Mouse (Mus musculus) kidney, adult 11 months (tissue): ENCODE data around the gene Mettl23.
A peak's percentile ranks its signal among the peaks of the same experiment; 100 is the strongest.
"Not testable (repeated sequence)": the region's sequence is repeated elsewhere in the genome, so short reads cannot be mapped to it uniquely, and the experiment has no call there.

Source experiments
- DNase-seq: peaks from one replicate; pipeline ENCODE4 v3.0.0; 2022

The Mettl23 gene

DNA sequence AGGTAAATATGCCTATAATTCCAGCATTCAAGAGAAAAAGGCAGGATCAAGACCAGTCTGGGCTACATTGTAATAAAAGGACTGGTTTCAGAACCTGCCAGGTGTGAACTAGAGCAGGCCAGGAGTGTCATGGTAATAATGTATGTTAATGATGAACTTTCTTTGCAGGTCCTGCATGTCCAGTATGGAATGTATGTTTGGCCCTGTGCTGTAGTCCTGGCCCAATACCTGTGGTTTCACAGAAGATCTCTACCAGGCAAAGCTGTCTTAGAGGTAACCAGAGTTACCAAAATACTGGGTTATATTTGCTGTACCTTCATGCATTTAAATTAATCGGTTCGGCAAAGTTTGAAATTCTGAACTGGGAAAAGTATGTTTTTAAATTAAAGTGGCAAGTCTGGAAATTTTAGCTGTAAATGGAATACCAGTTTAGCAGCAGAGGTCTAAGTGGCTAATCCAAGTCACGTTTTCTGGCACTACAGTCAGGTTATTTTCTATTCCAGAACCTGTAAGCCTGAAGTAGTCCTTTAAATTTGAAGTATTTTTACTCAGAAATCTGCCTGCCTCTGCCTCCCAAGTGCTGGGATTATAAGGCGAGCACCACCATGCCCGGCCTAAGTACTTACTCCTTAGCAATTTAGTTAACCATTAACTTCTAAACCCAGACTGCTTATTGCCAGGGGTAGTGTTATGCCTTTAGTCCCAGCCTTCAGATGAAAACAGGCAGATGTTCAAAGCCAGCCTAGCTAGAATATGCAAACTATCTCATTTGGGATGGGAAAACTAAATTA lies 5.2 kb downstream of the Mettl23 start:
- DNase-seq: no peak

DNA sequence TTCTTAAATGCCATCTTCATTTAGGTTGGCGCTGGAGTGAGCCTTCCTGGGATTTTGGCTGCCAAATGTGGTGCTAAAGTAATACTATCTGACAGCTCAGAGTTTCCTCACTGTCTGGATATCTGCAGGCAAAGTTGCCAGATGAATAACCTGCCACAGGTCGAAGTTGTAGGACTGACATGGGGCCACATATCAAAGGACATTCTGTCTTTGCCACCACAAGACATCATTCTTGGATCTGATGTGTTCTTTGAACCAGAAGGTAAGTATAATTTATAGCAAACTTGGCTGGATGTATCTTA lies 5.8 kb downstream of the Mettl23 start:
- DNase-seq: not testable (repeated sequence)

DNA sequence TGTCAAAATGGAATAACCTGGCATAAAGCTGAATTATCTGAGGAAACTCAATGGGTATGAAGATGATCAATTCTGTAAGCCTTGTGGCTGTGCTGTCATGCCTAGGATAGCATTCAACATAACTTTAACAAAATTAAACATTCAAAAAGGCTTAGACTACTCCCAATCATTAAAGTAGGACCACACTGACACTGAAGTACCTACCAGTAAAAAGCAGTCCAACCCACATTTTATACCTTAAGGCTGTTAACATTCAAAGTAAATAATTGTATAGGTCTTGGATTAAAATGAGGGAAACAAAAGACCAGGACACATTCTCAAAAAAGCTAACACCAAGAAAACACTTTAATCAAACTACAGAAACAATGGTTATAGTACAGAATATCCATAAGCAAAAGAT lies 6.5 kb downstream of the Mettl23 start:
- DNase-seq: no peak

DNA sequence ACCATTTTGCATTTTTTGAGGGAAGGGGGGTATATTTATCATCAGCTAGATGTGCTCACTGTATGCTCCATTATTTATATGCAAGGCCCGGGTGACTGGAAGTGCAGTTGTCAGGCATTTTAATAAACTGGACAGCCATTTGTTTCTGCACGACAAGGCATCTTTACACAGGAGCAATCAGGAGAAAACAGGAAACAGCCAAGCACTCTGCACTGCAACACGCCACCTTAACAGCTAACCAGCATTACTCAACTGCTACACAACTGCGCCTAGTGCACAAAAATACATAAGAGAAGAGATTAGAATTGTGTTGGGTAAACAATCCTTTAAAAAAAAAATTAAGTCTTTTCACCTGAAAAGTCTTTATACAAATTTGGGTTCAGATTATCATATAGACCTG lies 7.0 kb downstream of the Mettl23 start:
- no peak for DNase-seq

DNA sequence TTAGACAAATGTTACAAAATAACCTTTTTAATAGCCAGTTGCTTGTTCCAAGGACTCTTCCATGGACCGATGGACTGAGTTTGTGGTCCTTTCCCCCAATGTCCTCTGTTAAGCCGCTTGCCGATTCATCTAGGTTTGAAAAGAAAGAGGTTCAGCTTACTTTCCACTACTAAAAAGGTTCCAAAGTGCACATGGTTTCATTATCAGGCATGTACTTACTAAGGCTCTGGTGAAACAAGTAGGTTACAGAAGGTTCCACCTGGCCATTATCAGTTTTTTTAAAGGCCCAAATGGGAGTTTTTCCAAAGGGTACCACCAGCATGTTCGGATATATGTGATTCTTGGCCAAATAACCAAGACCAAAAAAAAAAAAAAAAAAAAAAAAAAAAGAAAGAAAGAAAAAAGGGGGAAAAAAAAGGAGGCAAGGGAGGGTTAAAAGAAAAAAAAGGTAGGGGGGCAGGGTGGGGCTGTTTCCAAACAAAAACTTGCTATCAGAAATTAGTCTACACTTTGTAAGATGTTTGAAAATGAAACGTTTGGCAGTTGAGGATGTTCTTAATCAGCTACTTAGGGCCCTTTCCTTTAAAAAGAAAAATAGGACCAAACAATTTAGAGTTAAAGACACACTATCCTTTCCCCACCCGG lies 7.9 kb downstream of the Mettl23 start:
- DNase-seq: no peak

DNA sequence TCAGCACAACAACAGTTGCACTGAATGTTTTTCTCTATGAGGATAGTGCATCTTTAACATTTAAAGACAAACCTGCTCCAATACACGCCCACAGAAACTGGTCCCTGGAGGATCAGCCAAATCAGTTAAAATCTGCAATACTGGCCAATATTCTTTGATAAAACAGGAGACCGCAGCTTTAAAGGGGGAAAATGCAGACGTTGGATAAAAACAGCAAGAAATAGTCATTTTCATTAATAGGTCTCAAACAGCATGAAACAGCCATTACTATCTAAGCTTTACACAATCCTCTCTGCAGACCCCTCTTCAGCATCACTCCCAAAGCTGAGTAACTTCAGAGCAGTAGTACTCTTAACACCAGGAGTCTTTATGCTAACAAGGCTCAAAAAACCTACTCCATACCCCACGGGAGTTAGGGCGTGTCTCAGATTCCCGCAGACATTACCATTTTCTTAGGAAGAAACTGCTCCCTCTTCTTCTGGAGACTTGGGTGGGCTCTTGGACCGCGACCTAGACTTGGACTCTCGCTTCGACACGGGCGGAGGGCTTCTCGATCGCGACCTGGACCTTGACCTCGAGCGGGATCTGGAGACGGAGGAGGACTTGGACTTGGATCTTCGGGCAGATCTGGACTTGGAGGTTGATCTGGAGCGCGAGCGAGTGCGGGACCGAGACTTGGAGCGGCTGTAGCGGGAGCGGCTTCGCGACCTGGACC lies 8.7 kb downstream of the Mettl23 start:
- peak; percentile 73 for DNase-seq

DNA sequence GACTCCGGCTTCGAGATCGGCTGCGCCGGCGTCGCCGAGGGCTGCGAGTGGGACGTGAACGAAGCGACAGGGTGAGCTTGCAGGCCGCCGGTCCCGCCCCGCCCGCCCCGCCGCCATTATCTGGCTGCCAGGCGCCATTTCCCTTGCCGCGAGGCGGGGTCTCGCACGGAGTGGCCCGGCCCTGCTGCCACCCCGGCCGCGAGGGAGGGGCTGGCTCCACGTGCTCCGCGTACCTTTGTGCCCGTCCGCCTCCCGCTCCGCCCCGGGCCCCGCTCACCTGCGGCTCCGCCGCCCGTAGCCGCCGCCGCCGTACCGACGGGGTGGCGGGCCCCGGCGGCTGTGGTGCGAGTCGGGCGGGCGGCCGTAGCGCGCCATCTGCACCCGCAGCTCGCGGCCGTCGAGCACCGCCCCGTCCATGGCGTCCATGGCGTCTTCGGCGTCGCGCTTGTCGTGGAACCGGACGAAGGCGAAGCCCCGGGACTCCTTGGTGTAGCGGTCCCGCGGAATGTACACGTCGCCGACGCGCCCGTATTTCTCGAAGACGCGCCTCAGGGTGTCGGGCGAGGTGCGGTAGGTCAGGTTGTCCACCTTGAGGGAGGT lies 9.3 kb downstream of the Mettl23 start, which contains the start of gene Mfsd11:
Gene Mfsd11 (plus strand): TSS at position 150 of the 600 bp plus-strand sequence.
- DNase-seq: peak; percentile 77

DNA sequence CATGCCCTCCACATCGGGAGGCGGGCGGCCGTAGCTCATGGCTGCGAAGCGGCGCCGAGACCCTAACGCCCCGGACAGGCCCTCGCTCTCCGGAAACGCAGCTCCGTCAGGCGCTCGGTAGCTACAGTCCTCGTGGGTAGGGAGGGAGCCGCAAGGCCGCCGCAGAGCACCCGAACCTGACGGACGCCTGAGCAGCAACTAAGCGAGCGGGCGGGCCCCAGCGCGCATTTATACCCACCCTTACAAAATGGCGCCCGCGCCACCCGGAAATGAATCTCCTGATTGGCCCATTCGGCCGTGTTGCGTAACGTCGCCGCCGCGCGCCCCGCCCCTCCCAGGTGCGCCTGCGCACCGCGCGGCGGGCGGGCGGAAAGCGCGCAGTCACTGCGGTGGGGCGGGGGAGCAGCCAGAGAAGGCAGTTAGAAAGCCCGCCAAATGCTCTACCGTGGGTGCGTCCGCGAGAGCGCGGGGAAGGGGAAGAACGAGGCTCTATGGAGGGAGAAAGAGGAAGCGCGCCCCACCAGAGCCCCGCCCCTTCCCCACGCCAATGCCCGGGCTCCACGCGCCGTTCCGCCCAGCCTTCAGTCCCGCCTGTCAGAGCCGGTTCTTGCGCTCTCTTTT lies 9.9 kb downstream of the Mettl23 start, which contains the start of gene Srsf2:
Gene Srsf2 (minus strand): TSS at position 204 of the 621 bp plus-strand sequence.
- DNase-seq: peak; percentile 94

DNA sequence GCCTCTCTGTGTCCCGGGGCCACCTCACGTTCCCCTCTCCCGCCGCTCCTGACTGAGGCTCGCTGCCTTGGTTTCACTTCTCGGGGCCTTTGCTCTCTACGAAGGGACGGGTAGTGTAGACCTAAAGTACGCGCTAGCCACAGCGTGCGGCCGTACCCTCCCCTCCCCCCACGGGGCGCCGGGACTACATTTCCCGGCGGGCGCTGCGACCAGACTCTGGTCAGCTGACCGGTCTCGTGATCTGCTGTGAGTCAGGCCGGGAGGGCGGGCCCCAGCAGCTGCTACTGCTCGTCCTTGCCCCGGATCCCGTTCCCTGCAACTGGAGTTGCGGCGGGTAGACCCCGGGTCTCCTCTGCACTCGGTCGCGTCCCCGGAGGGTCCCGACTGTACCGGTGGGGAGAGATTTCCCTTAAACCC lies 10.4 kb downstream of the Mettl23 start:
- DNase-seq: peak; percentile 97

DNA sequence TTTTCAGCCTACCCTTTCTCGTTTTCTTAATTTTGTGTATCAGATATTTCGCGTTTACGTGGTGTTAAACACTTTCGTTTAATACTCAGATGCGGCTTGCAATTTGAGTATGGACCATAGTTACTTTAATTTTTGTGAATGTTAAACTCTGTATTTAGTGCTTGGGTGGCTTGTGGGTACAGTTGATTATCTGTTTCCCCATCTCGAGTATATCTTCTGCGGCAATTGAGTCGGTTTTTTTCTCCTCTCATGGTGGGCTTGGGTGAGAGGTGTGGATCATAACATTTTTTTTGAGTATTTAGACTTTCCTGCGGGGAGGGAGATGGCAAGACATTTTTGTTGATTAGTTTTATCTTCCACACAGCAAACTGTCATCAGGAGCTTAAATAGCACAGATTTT lies 11.2 kb downstream of the Mettl23 start:
- DNase-seq: no peak

DNA sequence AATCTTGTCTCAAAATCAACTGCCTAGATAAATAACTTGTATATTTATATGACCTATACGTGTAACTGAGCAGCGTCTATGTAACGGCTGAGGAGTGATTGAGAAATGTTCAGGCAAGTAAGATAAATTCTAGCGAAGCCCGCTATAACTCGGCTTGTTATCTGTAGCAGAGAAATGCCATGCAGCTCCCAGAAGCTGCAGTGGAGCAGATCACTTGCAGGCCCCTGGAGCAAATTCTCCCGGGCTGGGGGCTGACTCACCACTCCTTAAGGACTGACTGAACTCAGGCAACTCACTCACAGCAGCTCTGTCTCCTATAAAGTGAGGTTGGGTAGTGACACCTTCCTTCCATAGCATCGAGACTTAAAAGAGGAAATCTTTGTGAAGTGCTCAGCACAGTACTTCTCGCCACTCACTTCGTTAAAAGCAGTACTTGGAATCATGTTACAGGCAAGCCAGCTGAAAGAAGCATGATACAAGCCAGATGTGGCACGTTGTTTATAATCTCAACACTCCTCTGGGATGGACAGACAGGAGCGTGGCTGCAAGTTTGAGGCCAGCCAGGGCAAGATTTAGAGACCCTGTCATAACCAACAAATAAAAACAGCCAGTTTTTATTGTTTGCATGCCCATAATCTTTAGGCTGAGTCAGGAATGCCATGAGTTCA lies 14.2 kb downstream of the Mettl23 start:
- DNase-seq: no peak

DNA sequence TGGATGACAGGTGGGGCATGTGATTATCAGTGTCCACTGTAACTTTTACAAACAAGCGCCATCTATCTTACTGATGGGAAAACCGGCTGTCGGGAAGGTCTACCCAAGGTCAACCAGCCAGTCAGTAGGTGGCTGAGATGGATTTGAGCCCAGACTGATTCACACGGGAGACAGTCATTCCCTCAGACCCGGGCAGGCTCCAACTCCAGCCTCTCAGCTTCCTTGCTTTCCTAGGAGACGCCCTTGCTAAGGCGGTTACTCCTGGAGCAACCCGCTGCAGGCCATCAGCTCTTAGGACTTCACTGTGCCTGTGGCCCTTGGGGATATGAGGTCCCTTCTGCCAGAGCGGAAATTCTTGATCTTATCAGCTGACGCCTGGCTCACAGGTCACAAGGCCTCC lies 21.4 kb downstream of the Mettl23 start:
- DNase-seq: no peak

DNA sequence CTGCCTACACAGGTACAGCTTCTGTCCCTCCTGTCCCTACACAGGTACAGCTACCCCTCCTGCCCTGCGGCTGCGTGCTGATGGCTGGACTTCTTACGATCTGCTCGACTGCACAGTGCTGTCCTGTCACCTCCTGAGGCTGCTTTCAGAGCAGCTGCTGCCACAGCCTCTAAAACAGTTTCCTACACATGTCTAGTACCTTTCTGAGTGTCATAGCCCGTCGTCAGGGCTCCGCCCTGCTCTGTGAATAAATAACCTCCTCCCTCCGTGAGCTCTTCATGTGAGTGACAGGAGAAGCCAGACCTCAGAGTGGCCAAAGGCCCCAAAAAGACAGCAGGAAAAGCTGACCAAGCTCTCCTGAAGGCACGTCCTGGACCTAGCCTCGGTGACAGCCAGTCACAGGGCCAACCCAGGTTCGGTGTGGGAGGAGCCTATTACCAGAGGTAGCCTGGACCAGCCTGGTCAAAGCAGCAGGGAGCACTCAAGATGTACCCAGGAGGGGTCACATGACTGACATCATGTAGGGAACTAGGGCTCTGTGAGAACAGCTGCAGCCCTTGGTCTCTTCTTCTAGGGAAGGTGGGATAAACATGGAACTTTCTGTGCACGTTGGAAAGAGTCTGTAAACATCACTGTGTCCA lies 23.0 kb downstream of the Mettl23 start:
- peak; percentile 62 for DNase-seq

DNA sequence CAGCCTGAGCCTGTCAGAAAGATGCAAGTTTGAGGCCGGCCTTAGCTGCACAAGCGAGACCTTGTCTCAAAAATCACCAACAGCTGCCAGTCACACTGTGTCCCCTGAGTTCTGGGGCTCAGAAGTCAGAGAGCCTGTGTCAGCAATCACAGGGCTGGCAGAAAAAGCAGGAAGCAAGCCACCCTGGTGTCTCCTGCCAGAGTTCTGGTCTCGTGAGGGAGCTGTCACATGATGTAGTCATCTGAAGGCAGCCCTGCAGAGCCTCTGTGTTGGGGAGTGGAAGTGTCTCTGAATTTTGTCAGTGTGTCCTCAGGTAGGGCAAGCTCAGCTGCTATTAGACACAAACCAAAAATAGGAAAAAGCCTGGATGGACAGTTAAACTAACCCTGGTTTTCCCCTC lies 25.1 kb downstream of the Mettl23 start:
- DNase-seq: peak; percentile 59

DNA sequence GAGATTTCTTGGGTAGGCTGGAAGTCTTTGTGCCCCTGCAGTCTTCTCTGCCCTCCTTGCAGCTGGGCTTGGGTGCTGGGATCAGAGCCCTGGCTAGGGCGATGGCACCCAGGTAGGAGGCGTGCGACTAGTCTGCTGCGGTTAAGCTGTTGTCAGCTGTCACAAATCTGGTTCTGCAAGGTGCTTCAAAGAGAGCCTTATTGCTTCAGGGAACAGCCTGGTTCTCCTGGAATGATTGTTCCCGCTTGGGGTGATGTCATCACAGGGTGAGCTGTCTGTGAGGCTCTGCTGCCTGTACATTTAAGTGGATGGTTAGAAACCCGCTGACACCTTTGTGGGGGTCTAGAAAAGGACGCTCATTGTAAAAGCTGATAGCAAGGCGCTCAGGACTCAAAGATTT lies 26.1 kb downstream of the Mettl23 start:
- DNase-seq: no peak

DNA sequence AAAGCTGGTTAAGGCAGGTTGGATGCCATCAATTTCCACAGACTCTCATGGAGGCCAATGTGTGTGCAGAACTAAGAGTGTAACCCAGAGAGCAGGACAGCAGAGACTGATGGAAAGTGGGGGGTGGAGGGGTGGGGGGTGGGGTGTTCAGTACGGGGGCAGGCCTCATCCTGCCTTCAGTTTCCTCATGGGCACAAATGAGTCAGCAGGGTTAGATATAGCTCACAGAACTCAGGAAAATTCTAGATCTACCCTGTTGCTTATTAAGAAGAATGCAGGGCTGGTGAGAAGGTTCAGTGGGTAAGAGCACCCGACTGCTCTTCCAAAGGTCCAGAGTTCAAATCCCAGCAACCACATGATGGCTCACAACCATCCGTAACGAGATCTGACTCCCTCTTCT lies 26.6 kb downstream of the Mettl23 start:
- DNase-seq: no peak

DNA sequence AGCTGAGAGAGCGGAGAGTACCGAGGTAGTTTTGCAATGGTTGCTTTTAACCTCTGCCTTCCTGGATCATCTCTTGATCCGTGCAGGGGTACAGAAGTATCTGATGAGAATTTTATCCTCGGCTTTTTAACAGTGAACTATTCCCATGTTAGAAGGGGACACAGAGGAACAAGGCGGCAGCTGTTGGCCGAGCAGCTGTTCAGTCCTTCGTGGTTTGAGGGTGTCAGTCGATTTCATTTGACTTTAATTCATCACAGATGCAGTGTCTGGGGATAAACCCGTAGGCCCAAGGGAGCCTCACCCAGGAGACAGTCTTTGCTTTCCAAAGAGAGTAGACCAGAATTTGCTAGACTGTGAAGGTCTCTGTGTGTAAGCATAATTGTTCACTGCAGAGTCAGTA lies 28.5 kb downstream of the Mettl23 start:
- no peak for DNase-seq

DNA sequence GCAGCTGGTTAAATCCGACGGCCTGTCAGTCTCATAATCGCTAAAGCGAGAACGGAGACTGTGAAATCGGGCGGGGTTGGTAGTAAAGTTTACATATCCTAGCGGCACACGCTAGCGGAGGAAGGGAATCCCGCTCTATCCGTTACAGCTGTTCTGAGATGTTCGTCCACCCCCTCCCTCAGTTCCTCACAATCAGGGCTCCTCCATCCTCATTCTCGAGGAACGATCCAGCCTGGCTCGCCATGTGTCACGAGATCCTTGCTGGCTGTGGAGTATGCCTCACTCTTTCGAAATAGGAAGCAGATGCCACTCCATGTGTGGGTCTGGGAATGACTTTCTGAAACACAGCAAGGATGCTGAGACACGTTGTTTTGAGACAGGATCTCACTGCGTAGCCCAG lies 30.9 kb downstream of the Mettl23 start:
- DNase-seq: no peak

DNA sequence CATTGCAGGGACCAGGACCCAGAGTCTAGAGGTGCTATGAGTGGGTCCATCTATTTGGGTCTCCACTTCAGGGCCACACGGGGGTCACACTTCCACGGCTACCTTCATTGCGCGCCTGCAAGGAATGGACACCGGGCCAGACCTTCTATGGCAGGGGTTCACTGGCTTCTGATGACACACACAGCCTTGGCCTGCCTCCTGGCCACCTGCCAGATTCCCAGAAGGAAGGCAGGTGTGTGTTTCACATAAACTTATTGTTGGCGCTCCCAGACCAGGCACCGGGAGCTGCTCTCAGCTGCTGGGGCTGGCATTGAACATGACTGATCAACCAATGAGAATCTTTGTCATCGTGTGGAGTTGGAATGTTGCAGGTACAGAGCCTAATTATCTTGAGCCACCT lies 35.4 kb downstream of the Mettl23 start:
- DNase-seq: no peak

DNA sequence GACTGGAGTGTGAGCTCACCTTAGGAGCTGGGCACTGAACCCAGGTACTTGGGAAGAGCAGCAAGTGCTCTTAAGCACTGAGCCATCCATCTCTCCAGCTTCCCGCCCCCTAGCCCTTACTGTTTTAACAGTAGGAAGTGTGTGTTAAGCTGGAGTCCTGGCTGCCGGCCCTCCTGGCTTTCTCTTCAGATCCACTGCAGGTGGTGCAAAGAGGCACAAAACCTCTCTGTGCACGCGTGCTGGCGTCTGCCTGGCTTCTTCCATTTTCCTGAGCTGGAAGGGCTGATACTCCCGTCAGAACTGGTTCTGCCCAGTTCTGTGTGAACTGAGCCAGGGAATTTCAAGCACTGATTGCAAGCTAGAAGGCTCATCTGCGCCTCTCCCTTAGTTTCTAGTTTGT lies 37.8 kb downstream of the Mettl23 start:
- DNase-seq: no peak

DNA sequence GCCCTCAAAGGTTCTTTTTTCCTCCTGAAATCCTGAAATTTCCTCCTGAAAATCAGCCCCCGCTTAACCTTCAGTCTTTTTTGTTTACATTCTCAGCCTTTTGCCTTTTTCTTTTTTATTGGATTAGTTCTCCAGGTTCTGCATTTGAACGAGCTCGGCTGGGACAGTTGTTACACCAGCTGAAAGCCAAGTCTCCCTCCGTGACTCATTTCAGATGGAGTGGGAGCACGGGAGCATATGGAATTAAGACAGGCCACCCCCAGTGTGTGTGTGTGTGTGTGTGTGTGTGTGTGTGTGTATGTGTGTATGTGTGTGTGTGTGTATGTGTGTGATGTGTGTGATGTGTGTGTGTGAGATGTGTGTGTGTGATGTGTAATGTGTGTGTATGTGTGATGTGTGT lies 38.4 kb downstream of the Mettl23 start:
- no peak for DNase-seq

DNA sequence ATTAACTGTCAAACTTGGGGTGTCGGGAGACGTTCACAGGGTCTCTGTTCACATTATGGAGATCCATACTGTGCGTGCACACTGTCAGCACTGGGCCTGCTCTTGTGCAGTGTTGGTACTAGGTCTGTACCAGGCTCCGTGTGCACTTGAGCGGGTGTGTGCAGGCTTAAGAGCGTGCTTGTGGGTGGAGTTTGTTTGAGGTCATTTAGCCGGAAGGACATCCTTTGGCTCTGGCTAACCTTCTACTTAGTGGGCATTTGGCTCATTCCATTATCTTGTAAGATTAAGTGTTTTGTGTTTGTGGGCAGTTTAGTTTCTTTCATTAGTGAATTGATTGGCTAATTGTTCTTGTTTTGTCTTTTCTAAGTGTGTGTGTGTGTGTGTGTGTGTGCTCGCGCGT lies 39.4 kb downstream of the Mettl23 start:
- DNase-seq: no peak
